Mouse (Mus musculus): ENCODE data around the gene Erich3.

GRCm38 (mm10) chr3:154633091-154633490 lies 30.6 kb upstream of the Erich3 start:
- TF ChIP-seq E2F4 (IDR thresholded peaks at IDR 0.05; ENCODE audit: borderline replicate concordance, low read depth, low read length) = no peak
- no peak for TF ChIP-seq BHLHE40 (IDR thresholded peaks at IDR 0.05; ENCODE audit: borderline replicate concordance, low read depth, low read length)
- TF ChIP-seq RCOR1 (IDR thresholded peaks at IDR 0.05; ENCODE audit: low read depth, low read length) = no peak
- TF ChIP-seq CTCF (IDR thresholded peaks at IDR 0.05 in 2 of 3, conservative IDR thresholded peaks at IDR 0.05 in 1 of 3; ENCODE audit: control insufficient read depth in 1 of 3, insufficient read depth in 1 of 3, low read depth in 2 of 3, low read length in 3 of 3, poor library complexity in 1 of 3, severe bottlenecking in 1 of 3) = no peak
- no peak for TF ChIP-seq MAZ (IDR thresholded peaks at IDR 0.05; ENCODE audit: low read depth, low read length)
- no peak for TF ChIP-seq ZKSCAN1 (IDR thresholded peaks at IDR 0.05; ENCODE audit: low read depth, low read length)
- TF ChIP-seq POLR2AphosphoS2 (IDR thresholded peaks at IDR 0.05; ENCODE audit: low read length) = no peak
- no peak for TF ChIP-seq MAFK (IDR thresholded peaks at IDR 0.05; ENCODE audit: borderline replicate concordance, low read depth, low read length)
- TF ChIP-seq GATA1 (IDR thresholded peaks at IDR 0.05; ENCODE audit: low read depth, low read length) = no peak

Data from MEL (cell line).